Mouse (Mus musculus) MEL (cell line): ENCODE results near the gene Dnah10. TPM values are rescaled to one million over a fixed set of nuclear protein-coding genes. Genes with fewer than 3 reads are reported as not detected.

Experiments
- DNase-seq: peaks from one replicate; pipeline ENCODE4 v3.0.0; 2011; ENCODE audit warnings: low read depth, low spot score
- H3K27ac ChIP-seq: 2 replicates; pipeline ENCODE4 v1.5.1; 2012; ENCODE audit warnings: low read depth, mild to moderate bottlenecking, control low read depth, low read length, moderate library complexity; ENCODE audit not compliant: control insufficient read depth
- H3K27me3 ChIP-seq, 2 experiments: fragments of 150-350 bp in 1 of 2; sonication (generic) in 1 of 2; 2 replicates each; pipeline ENCODE4 v1.6.1; 2012; ENCODE audit warnings: low read length in 2 of 2, mild to moderate bottlenecking in 2 of 2, improper control_type of control experiment in 1 of 2, moderate library complexity in 1 of 2; ENCODE audit not compliant: insufficient read depth in 2 of 2, control insufficient read depth in 1 of 2
- H3K36me3 ChIP-seq, 2 experiments: 2 replicates each; pipeline ENCODE4 v1.6.1; 2012 to 2014; ENCODE audit warnings: low read length in 2 of 2, improper control_type of control experiment in 1 of 2, inconsistent platforms in 1 of 2, mild to moderate bottlenecking in 1 of 2; ENCODE audit not compliant: insufficient read depth in 2 of 2, control insufficient read depth in 1 of 2
- H3K4me1 ChIP-seq, 2 experiments: fragments of 150-350 bp in 1 of 2; sonication (generic) in 1 of 2; 2 replicates each; pipeline ENCODE4 v1.6.1; 2012; ENCODE audit warnings: low read length in 2 of 2, improper control_type of control experiment in 1 of 2, mild to moderate bottlenecking in 1 of 2; ENCODE audit not compliant: insufficient read depth in 2 of 2, control insufficient read depth in 1 of 2
- H3K4me3 ChIP-seq, 2 experiments: fragments of 150-350 bp in 1 of 2; sonication (generic) in 1 of 2; 2 replicates each; pipeline ENCODE4 v1.5.1; 2012; ENCODE audit warnings: low read depth in 2 of 2, low read length in 2 of 2, mild to moderate bottlenecking in 2 of 2, moderate library complexity in 2 of 2, control low read depth in 1 of 2, improper control_type of control experiment in 1 of 2; ENCODE audit not compliant: control insufficient read depth in 1 of 2, insufficient read depth in 1 of 2
- H3K79me2 ChIP-seq: 2 replicates; pipeline ENCODE4 v1.6.1; 2012; ENCODE audit warnings: mild to moderate bottlenecking, low read length, moderate library complexity; ENCODE audit not compliant: control insufficient read depth, poor library complexity, insufficient read depth
- H3K9ac ChIP-seq: 2 replicates; pipeline ENCODE4 v1.6.1; 2012; ENCODE audit warnings: low read depth, mild to moderate bottlenecking, control low read depth, low read length, moderate library complexity; ENCODE audit not compliant: control insufficient read depth, poor library complexity, severe bottlenecking
- H3K9me3 ChIP-seq: fragments of 150-350 bp; sonication (generic); replicated peaks from 2 replicates; pipeline ENCODE4 v1.6.1; 2012; ENCODE audit warnings: mild to moderate bottlenecking, low read length, improper control_type of control experiment, moderate library complexity; ENCODE audit not compliant: insufficient read depth
- CTCF ChIP-seq, 3 experiments: IDR thresholded peaks in 2 of 3; conservative IDR thresholded peaks in 1 of 3; 2 replicates each; pipeline ENCODE4 v1.5.1; 2011 to 2012; ENCODE audit warnings: low read length in 3 of 3, low read depth in 2 of 3, mild to moderate bottlenecking in 2 of 3, improper control_type of control experiment in 1 of 3, inconsistent platforms in 1 of 3, mixed read lengths in 1 of 3, moderate library complexity in 1 of 3; ENCODE audit not compliant: control insufficient read depth in 1 of 3, insufficient read depth in 1 of 3, poor library complexity in 1 of 3, severe bottlenecking in 1 of 3
- ELF1 ChIP-seq: IDR thresholded peaks from 2 replicates; pipeline ENCODE4 v1.6.1; 2014; ENCODE audit warnings: low read depth, mild to moderate bottlenecking, inconsistent platforms, low read length, improper control_type of control experiment, moderate library complexity
- EP300 ChIP-seq, 2 experiments: IDR thresholded peaks; 2 replicates each; pipeline ENCODE4 v1.6.1; 2011; ENCODE audit warnings: improper control_type of control experiment in 2 of 2, low read length in 2 of 2, low read depth in 1 of 2, mild to moderate bottlenecking in 1 of 2
- GATA1 ChIP-seq: IDR thresholded peaks from 2 replicates; pipeline ENCODE4 v1.6.1; 2011; ENCODE audit warnings: low read depth, low read length, improper control_type of control experiment
- HCFC1 ChIP-seq: IDR thresholded peaks from 2 replicates; pipeline ENCODE4 v1.6.1; 2012; ENCODE audit warnings: low read depth, mild to moderate bottlenecking, inconsistent platforms, low read length, improper control_type of control experiment, moderate library complexity
- MEF2A ChIP-seq: IDR thresholded peaks from 2 replicates; pipeline ENCODE4 v1.6.1; 2014; ENCODE audit warnings: low read depth, mild to moderate bottlenecking, inconsistent platforms, low read length, improper control_type of control experiment; ENCODE audit not compliant: poor library complexity, insufficient replicate concordance, severe bottlenecking; ENCODE audit errors: extremely low read depth
- RAD21 ChIP-seq: IDR thresholded peaks from 2 replicates; pipeline ENCODE4 v1.6.1; 2011; ENCODE audit warnings: mild to moderate bottlenecking, low read depth, low read length, improper control_type of control experiment
- RCOR1 ChIP-seq: IDR thresholded peaks from 2 replicates; pipeline ENCODE4 v1.6.1; 2012; ENCODE audit warnings: low read depth, mild to moderate bottlenecking, inconsistent platforms, low read length, improper control_type of control experiment
- SMC3 ChIP-seq: IDR thresholded peaks from 2 replicates; pipeline ENCODE4 v1.6.1; 2011; ENCODE audit warnings: low read depth, low read length, improper control_type of control experiment
- TCF12 ChIP-seq: IDR thresholded peaks from 2 replicates; pipeline ENCODE4 v1.6.1; 2014; ENCODE audit warnings: low read depth, mild to moderate bottlenecking, inconsistent platforms, low read length, improper control_type of control experiment, moderate library complexity
- ZMIZ1 ChIP-seq: IDR thresholded peaks from 2 replicates; pipeline ENCODE4 v1.6.1; 2012; ENCODE audit warnings: low read depth, mild to moderate bottlenecking, inconsistent platforms, low read length, improper control_type of control experiment, moderate library complexity
- polyA plus RNA-seq, 2 experiments: library from polyadenylated mRNA; stranded (reverse) in 1 of 2; unstranded in 1 of 2; fragments of >175 nt in 1 of 2; fragments of >200 nt in 1 of 2; gene quantifications; 2 replicates each; pipeline versions ENCODE4 v1.2.1 to v1.2.4; 2012; ENCODE audit warnings: low replicate concordance in 2 of 2, low read depth in 1 of 2; ENCODE audit not compliant: insufficient read length in 2 of 2, insufficient read depth in 1 of 2, missing spikeins in 1 of 2
- total RNA-seq: library from RNA; depleted of rRNA; stranded (reverse); fragments of 300-350 nt; gene quantifications from 2 replicates; pipeline ENCODE4 v1.2.3, GENCODE M21; 2012

Gene Dnah10
- total and polyA plus RNA-seq, 3 experiments, result 0.04 to 0.11 TPM; not detected in 1

GRCm38 (mm10) chr5:124748296-124748695 lies 23.4 kb downstream of the Dnah10 start:
- no peaks in the 10 kb centered on the region for H3K27me3 ChIP-seq
- TF ChIP-seq MEF2A, result no peak
- TF ChIP-seq ELF1, result no peak
- TF ChIP-seq GATA1, result no peak
- no peak for TF ChIP-seq TCF12
- TF ChIP-seq ZMIZ1, result no peak
- TF ChIP-seq EP300 (IDR thresholded peaks at IDR 0.05; ENCODE audit: low read depth in 1 of 2, low read length in 2 of 2), result no peak
- no peak for TF ChIP-seq RCOR1
- H3K9ac ChIP-seq, result no peak overlapping the region
- no peak overlapping the region for H3K4me3 ChIP-seq
- H3K36me3 ChIP-seq, result no peaks in the 10 kb centered on the region
- 0 out of 4 replicates have a peak, but pooled peaks cover 0 to 2% of the 10 kb centered on the region in 2 experiments for H3K4me1 ChIP-seq
- no peak overlapping the region for H3K27ac ChIP-seq
- DNase-seq, result no peak
- H3K79me2 ChIP-seq, result no peaks in the 10 kb centered on the region
- no peaks in the 10 kb centered on the region for H3K9me3 ChIP-seq

- no peak for TF ChIP-seq ZMIZ1
- no peak for TF ChIP-seq RCOR1
- no peak for TF ChIP-seq TCF12
- TF ChIP-seq HCFC1, result no peak
- no peak for TF ChIP-seq RAD21
- Histone ChIP-seq H3K4me3 (no peak overlapping the region), H3K36me3 (no peaks in the 10 kb centered on the region), H3K4me1 (no peaks in the 10 kb centered on the region), H3K27me3 (no peaks in the 10 kb centered on the region), H3K27ac (no peak overlapping the region), H3K79me2 (no peaks in the 10 kb centered on the region), H3K9ac (no peak overlapping the region), H3K9me3 (no peaks in the 10 kb centered on the region)
- no peak for DNase-seq
Observed at GRCm38 (mm10) chr5:124751656-124752055, 26.8 kb downstream of the Dnah10 start.

DNA sequence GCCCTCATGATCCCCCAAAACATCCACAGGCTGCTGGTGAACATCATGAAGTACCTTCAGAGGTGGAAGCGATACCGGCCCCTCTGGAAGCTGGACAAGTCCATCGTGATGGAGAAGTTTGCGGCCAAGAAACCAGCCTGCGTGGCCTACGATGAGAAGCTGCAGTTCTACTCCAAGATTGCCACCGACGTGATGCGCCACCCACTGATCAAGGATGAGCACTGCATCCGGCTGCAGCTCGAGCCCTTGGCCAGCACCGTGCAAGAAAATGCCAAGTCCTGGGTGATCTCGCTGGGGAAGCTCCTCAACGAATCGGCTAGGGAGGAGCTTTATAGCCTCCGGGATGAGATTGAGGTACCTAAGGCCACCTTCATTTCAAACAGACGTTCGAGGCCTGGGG lies 36.1 kb downstream of the Dnah10 start:
- no peaks in the 10 kb centered on the region for H3K36me3 ChIP-seq
- H3K4me1 ChIP-seq, result no peaks in the 10 kb centered on the region
- TF ChIP-seq ELF1 (no peak), CTCF (IDR thresholded peaks at IDR 0.05 in 2 of 3, conservative IDR thresholded peaks at IDR 0.05 in 1 of 3; ENCODE audit: control insufficient read depth in 1 of 3, insufficient read depth in 1 of 3, low read depth in 2 of 3, low read length in 3 of 3, poor library complexity in 1 of 3, severe bottlenecking in 1 of 3) (peak; percentile 10 to 45 (median 44); a peak in 4 of 6 replicates), RAD21 (0 out of 2 replicates have a peak, but pooled peaks have one; percentile 8), SMC3 (peak; percentile 46)
- H3K4me3 ChIP-seq, result no peak overlapping the region
- H3K27me3 ChIP-seq, result no peaks in the 10 kb centered on the region
- no peaks in the 10 kb centered on the region for H3K79me2 ChIP-seq
- H3K9ac ChIP-seq, result no peak overlapping the region
- DNase-seq, result peak; percentile 7
- H3K9me3 ChIP-seq, result no peaks in the 10 kb centered on the region
- H3K27ac ChIP-seq, result no peak overlapping the region
